Mouse (Mus musculus) heart, postnatal 0 days (tissue): ENCODE measurements around the gene Prr29. TPM values are rescaled to one million over a fixed set of nuclear protein-coding genes. Genes with fewer than 3 reads are reported as not detected.
"Not testable (repeated sequence)": the region's sequence is repeated elsewhere in the genome, so short reads cannot be mapped to it uniquely, and the experiment has no call there.

Experiments
- ATAC-seq: fragments of 200-750 bp; cut with Nextera tagmentation; 2 replicates; pipeline ENCODE4 v1.8.0; 2017; ENCODE audit warnings: low read depth, moderate number of reproducible peaks, moderate library complexity; ENCODE audit not compliant: insufficient read depth
- DNase-seq: peaks from one replicate; pipeline ENCODE4 v3.0.0-alpha.2; 2016; ENCODE audit warnings: low spot score
- H3K27ac ChIP-seq: fragments of 300-500 bp; sonication (generic); 2 replicates; pipeline ENCODE4 v1.5.1; 2014; ENCODE audit warnings: low read depth, mild to moderate bottlenecking
- H3K27me3 ChIP-seq: fragments of 300-500 bp; sonication (generic); 2 replicates; pipeline ENCODE4 v1.6.1; 2014; ENCODE audit warnings: low read length, mixed read lengths; ENCODE audit not compliant: control insufficient read depth, insufficient read depth
- H3K36me3 ChIP-seq: fragments of 300-500 bp; sonication (generic); replicated peaks from 2 replicates; pipeline ENCODE4 v1.6.1; 2014; ENCODE audit warnings: low read length, mixed read lengths; ENCODE audit not compliant: control insufficient read depth, insufficient read depth
- H3K4me1 ChIP-seq: fragments of 300-500 bp; sonication (generic); 2 replicates; pipeline ENCODE4 v1.6.1; 2014; ENCODE audit warnings: antibody characterized with exemption; ENCODE audit not compliant: control insufficient read depth, insufficient read depth
- H3K4me2 ChIP-seq: fragments of 300-500 bp; sonication (generic); 2 replicates; pipeline ENCODE4 v1.6.1; 2014; ENCODE audit warnings: low read depth, mild to moderate bottlenecking, low read length, moderate library complexity
- H3K4me3 ChIP-seq: fragments of 300-500 bp; sonication (generic); 2 replicates; pipeline ENCODE4 v1.5.1; 2014; ENCODE audit warnings: low read depth, low read length
- H3K9ac ChIP-seq: fragments of 300-500 bp; sonication (generic); replicated peaks from 2 replicates; pipeline ENCODE4 v1.6.1; 2014; ENCODE audit warnings: low read depth, low read length, mixed read lengths
- H3K9me3 ChIP-seq: fragments of 300-500 bp; sonication (generic); replicated peaks from 2 replicates; pipeline ENCODE4 v1.6.1; 2016; ENCODE audit warnings: low read length; ENCODE audit not compliant: control insufficient read depth
- CTCF ChIP-seq: IDR thresholded peaks from 2 replicates; pipeline ENCODE4 v1.5.1; 2016; ENCODE audit warnings: antibody characterized with exemption, control low read depth, low read depth
- EP300 ChIP-seq: IDR thresholded peaks from 2 replicates; pipeline ENCODE4 v1.6.1; 2016; ENCODE audit warnings: antibody characterized with exemption, low read depth
- WGBS: fragments of 180-500 bp; shearing (Covaris S2); extraction: QIAGEN DNeasy Blood & Tissue Kit; methylation state at CpG from one replicate; pipeline ENCODE4 v1.1.7; 2014; 5-methylcytosine and 5-hydroxymethylcytosine counted together
- polyA plus RNA-seq: library from polyadenylated mRNA; unstranded; fragments of >200 nt; fragmentation: Nextera tagmentation; extraction: Ambion mirVana; gene quantifications from 2 replicates; pipeline ENCODE4 v1.2.1, GENCODE M21; 2015
- total RNA-seq: library from RNA; depleted of rRNA; stranded (reverse); fragments of >200 nt; gene quantifications from 2 replicates; pipeline ENCODE4 v1.2.3, GENCODE M21; 2014; ENCODE audit warnings: low replicate concordance

Gene Prr29
- total and polyA plus RNA-seq, 2 experiments from 2014 or later = 0.55 TPM; not detected in 1

- no peaks in the 10 kb centered on the region for H3K27me3 ChIP-seq
- no peaks in the 10 kb centered on the region for H3K36me3 ChIP-seq
- ATAC-seq = no peak
- DNase-seq = no peak
- H3K9ac ChIP-seq = no peak overlapping the region
- no peak overlapping the region for H3K27ac ChIP-seq
- no peak overlapping the region for H3K4me3 ChIP-seq
- no peak for TF ChIP-seq CTCF
- no peak for TF ChIP-seq EP300
- H3K9me3 ChIP-seq = no peaks in the 10 kb centered on the region
- 39% methylated on average over 3 of the region's 3 CpGs for WGBS
- H3K4me2 ChIP-seq = no peak overlapping the region
- peaks cover 3% of the 10 kb centered on the region; the same call in 1 of the 2 replicates for H3K4me1 ChIP-seq
Measured at GRCm38 (mm10) chr11:106390757-106391156, 25.5 kb downstream of the Prr29 start.

DNA sequence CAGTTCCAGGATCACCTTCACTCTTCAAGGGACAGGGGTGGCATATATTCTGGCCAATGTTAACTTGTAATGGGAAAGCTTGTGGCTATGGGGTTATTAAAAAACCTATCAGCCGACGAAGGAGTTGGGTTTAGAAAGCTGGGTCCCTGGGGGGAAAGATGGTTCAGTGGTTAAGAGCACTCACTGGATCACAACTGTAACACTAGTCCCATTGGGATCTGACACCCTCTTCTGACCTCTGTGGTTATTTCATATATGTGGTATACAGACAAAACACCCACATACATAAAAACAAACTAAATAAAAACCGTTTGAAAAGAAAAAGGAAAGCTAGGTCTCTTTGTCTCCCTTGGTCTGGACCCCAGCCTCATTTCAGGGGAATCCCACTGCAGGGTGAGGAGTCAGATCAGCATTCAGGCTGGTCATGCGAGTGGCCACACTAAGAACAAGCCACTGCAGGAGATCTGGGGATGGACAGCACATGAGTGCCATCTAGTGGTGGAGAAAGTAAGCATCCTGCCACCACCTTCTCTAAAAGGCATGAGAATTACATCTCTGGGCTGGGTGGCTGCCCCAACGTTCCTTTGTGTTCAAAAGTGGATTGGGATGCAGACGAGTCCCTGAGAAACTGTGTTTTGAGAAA, 26.4 kb downstream of the Prr29 start:
- ATAC-seq (peak; percentile 81), DNase-seq (peak; percentile 82)
- Histone ChIP-seq H3K4me1 (peaks cover 3% of the 10 kb centered on the region; the same call in 1 of the 2 replicates), H3K9ac (no peak overlapping the region), H3K27me3 (no peaks in the 10 kb centered on the region), H3K9me3 (no peaks in the 10 kb centered on the region), H3K27ac (no peak overlapping the region), H3K4me3 (no peak overlapping the region), H3K4me2 (no peak overlapping the region), H3K36me3 (0 out of 2 replicates have a peak, but pooled peaks cover 5% of the 10 kb centered on the region)
- TF ChIP-seq CTCF (peak; percentile 97), EP300 (no peak)
- WGBS = 27% methylated on average over 6 of the region's 6 CpGs

- 0 out of 2 replicates have a peak, but pooled peaks cover 5% of the 10 kb centered on the region for H3K36me3 ChIP-seq
- DNase-seq (no peak), ATAC-seq (no peak)
- H3K4me2 ChIP-seq = no peak overlapping the region
- H3K27ac ChIP-seq = no peak overlapping the region
- H3K9me3 ChIP-seq = no peaks in the 10 kb centered on the region
- TF ChIP-seq EP300 = no peak
- TF ChIP-seq CTCF = no peak
- H3K4me1 ChIP-seq = peaks cover under 1% of the 10 kb centered on the region; the same call in 1 of the 2 replicates
- no peak overlapping the region for H3K4me3 ChIP-seq
- H3K27me3 ChIP-seq = no peaks in the 10 kb centered on the region
- no peak overlapping the region for H3K9ac ChIP-seq
- WGBS = 61% methylated on average over 7 of the region's 7 CpGs
Measured at GRCm38 (mm10) chr11:106392597-106393330, 27.5 kb downstream of the Prr29 start.

DNA sequence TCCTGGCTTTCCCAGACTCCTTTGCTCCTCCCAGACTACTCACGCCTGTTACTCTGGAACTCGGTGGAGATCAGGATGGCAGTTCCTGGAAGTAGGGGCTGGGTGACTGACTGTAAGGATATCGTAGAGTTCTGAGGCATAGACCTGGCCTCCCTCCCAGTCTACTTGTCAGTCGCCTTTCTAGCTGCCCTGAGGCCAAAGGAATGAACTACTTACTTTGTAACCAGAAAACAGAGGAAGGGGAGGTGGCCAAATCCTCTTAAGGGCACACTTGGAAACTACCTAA, 28.0 kb downstream of the Prr29 start:
- H3K27ac ChIP-seq = no peak overlapping the region
- H3K36me3 ChIP-seq = peaks cover 7% of the 10 kb centered on the region; the same call in 1 of the 2 replicates
- no peaks in the 10 kb centered on the region for H3K27me3 ChIP-seq
- no peak overlapping the region for H3K4me2 ChIP-seq
- H3K9ac ChIP-seq = no peak overlapping the region
- DNase-seq = no peak
- H3K4me3 ChIP-seq = no peak overlapping the region
- no peak for ATAC-seq
- no peaks in the 10 kb centered on the region for H3K4me1 ChIP-seq
- TF ChIP-seq EP300 (no peak), CTCF (no peak)
- 44% methylated on average over 4 of the region's 4 CpGs for WGBS
- H3K9me3 ChIP-seq = no peaks in the 10 kb centered on the region

DNA sequence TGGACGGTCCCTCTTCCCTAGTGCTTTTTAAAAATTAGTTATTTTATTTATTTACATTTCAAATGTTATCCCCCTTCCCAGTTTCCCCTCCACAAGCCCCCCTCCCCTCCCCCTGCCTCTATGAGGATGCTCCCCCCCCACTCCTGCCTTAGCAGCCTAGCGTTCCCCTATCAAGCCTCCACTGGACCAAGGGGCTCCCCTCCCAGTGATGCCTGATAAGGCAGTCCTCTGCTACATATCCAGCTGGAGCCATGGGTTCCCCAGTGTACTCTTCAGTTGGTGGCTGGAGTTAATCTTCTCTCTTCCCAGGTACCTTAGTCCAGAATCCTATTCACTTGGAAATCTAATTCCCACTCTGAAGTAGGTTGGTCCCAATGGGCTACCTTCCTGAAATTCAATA, 28.8 kb downstream of the Prr29 start:
- not testable (repeated sequence) for H3K27me3 ChIP-seq, H3K9me3 ChIP-seq, H3K4me2 ChIP-seq, H3K9ac ChIP-seq, H3K4me1 ChIP-seq, DNase-seq, ATAC-seq, H3K27ac ChIP-seq, H3K4me3 ChIP-seq
- WGBS = 56% methylated on average over 2 of the region's 2 CpGs
- H3K36me3 ChIP-seq = peaks cover 15% of the 10 kb centered on the region
